Mouse (Mus musculus): Measurements from ENCODE around the gene Nup88.
"Not testable (repeated sequence)": the region's sequence is repeated elsewhere in the genome, so short reads cannot be mapped to it uniquely, and the experiment has no call there.

Nup88 gene

GRCm38 (mm10) chr11:70970560-70971540 is 1.1 kb upstream of the Nup88 start:
- peak; percentile 61 for DNase-seq (ENCODE audit: low read depth, low spot score)

GRCm38 (mm10) chr11:70969271-70969794 is 440 bp downstream of the Nup88 start:
- peak; percentile 41 for DNase-seq (ENCODE audit: low read depth, low spot score)

- DNase-seq (ENCODE audit: low read depth, low spot score) = peak; percentile 55
Observed at GRCm38 (mm10) chr11:70964222-70964907, 5.4 kb downstream of the Nup88 start.

GRCm38 (mm10) chr11:70960786-70961554 is 8.8 kb downstream of the Nup88 start:
- no peak for DNase-seq (ENCODE audit: low read depth, low spot score)

GRCm38 (mm10) chr11:70954711-70955110 is 15.1 kb downstream of the Nup88 start:
- no peak for DNase-seq (ENCODE audit: low read depth, low spot score)

GRCm38 (mm10) chr11:70944935-70945817 is 24.6 kb downstream of the Nup88 start:
- DNase-seq (ENCODE audit: low read depth, low spot score) = no peak

- no peak for DNase-seq (ENCODE audit: low read depth, low spot score)
Observed at GRCm38 (mm10) chr11:70943651-70944050, 26.1 kb downstream of the Nup88 start.

GRCm38 (mm10) chr11:70942596-70942995 is 27.2 kb downstream of the Nup88 start:
- DNase-seq (ENCODE audit: low read depth, low spot score) = peak; percentile 16

- peak; percentile 60 for DNase-seq (ENCODE audit: low read depth, low spot score)
Observed at GRCm38 (mm10) chr11:70935316-70935715, 34.5 kb downstream of the Nup88 start.

GRCm38 (mm10) chr11:70931461-70931860 is 38.3 kb downstream of the Nup88 start:
- DNase-seq (ENCODE audit: low read depth, low spot score) = no peak

- no peak for DNase-seq (ENCODE audit: low read depth, low spot score)
Observed at GRCm38 (mm10) chr11:70919524-70919923, 50.2 kb downstream of the Nup88 start.

- no peak for DNase-seq (ENCODE audit: low read depth, low spot score)
Observed at GRCm38 (mm10) chr11:70917896-70918295, 51.9 kb downstream of the Nup88 start.

- no peak for DNase-seq (ENCODE audit: low read depth, low spot score)
Observed at GRCm38 (mm10) chr11:70911920-70912319, 57.9 kb downstream of the Nup88 start.

- DNase-seq (ENCODE audit: low read depth, low spot score) = no peak
Observed at GRCm38 (mm10) chr11:70911323-70911722, 58.5 kb downstream of the Nup88 start.

GRCm38 (mm10) chr11:70906681-70907080 is 63.1 kb downstream of the Nup88 start:
- DNase-seq (ENCODE audit: low read depth, low spot score) = no peak

- not testable (repeated sequence) for DNase-seq (ENCODE audit: low read depth, low spot score)
Observed at GRCm38 (mm10) chr11:70898182-70898581, 71.6 kb downstream of the Nup88 start.

GRCm38 (mm10) chr11:70897680-70898079 is 72.1 kb downstream of the Nup88 start:
- DNase-seq (ENCODE audit: low read depth, low spot score) = no peak
